Mouse (Mus musculus) limb, embryonic 12.5 days (tissue): ENCODE measurements around the gene Gm20388. TPM values are rescaled to one million over a fixed set of nuclear protein-coding genes. Genes with fewer than 3 reads are reported as not detected.
"Not testable (repeated sequence)": the region's sequence is repeated elsewhere in the genome, so short reads cannot be mapped to it uniquely, and the experiment has no call there.

ENCODE experiments used
- ATAC-seq: fragments of 200-750 bp; cut with Nextera tagmentation; 2 replicates; pipeline ENCODE4 v1.8.0; 2017; ENCODE audit warnings: low read depth, moderate TSS enrichment; ENCODE audit not compliant: insufficient number of reproducible peaks, insufficient read depth, low FRiP score, low TSS enrichment
- H3K27ac ChIP-seq: fragments of 300-500 bp; sonication (generic); 2 replicates; pipeline ENCODE4 v1.5.1; 2016; ENCODE audit warnings: mild to moderate bottlenecking, moderate library complexity
- H3K27me3 ChIP-seq: fragments of 300-500 bp; sonication (generic); 2 replicates; pipeline ENCODE4 v1.6.1; 2016; ENCODE audit warnings: mild to moderate bottlenecking, moderate library complexity
- H3K36me3 ChIP-seq: fragments of 300-500 bp; sonication (generic); 2 replicates; pipeline ENCODE4 v1.6.1; 2016; ENCODE audit warnings: mild to moderate bottlenecking, moderate library complexity
- H3K4me1 ChIP-seq: fragments of 300-500 bp; sonication (generic); replicated peaks from 2 replicates; pipeline ENCODE4 v1.6.1; 2016
- H3K4me2 ChIP-seq: fragments of 300-500 bp; sonication (generic); 2 replicates; pipeline ENCODE4 v1.6.1; 2016; ENCODE audit warnings: mild to moderate bottlenecking, moderate library complexity
- H3K4me3 ChIP-seq: fragments of 300-500 bp; sonication (generic); replicated peaks from 2 replicates; pipeline ENCODE4 v1.5.1; 2016; ENCODE audit warnings: mild to moderate bottlenecking
- H3K9ac ChIP-seq: fragments of 300-500 bp; sonication (generic); replicated peaks from 2 replicates; pipeline ENCODE4 v1.6.1; 2016; ENCODE audit warnings: mild to moderate bottlenecking, moderate library complexity
- H3K9me3 ChIP-seq: fragments of 300-500 bp; sonication (generic); 2 replicates; pipeline ENCODE4 v1.6.1; 2016; ENCODE audit warnings: mild to moderate bottlenecking, moderate library complexity
- WGBS: fragments of 180-500 bp; shearing (Covaris S2); methylation state at CpG from one replicate; pipeline ENCODE4 v1.1.7; 2016; 5-methylcytosine and 5-hydroxymethylcytosine counted together
- polyA plus RNA-seq: library from polyadenylated mRNA; unstranded; fragments of >200 nt; fragmentation: Nextera tagmentation; extraction: Ambion mirVana; gene quantifications from 2 replicates; pipeline ENCODE4 v1.2.1, GENCODE M21; 2016

Gm20388 gene
- polyA plus RNA-seq, 1 experiment from 2014 or later: not detected

GRCm38 (mm10) chr8:123958130-123958529, 4047.5 kb downstream of the Gm20388 start:
- no peak overlapping the region for H3K27ac ChIP-seq
- WGBS: 82% methylated on average over 17 of the region's 17 CpGs
- no peak overlapping the region for H3K4me3 ChIP-seq
- H3K9me3 ChIP-seq: no peaks in the 10 kb centered on the region
- no peaks in the 10 kb centered on the region for H3K27me3 ChIP-seq
- no peak for ATAC-seq
- peaks cover 66% of the 10 kb centered on the region for H3K36me3 ChIP-seq
- no peaks in the 10 kb centered on the region for H3K4me1 ChIP-seq
- no peak overlapping the region for H3K4me2 ChIP-seq
- no peak overlapping the region for H3K9ac ChIP-seq

GRCm38 (mm10) chr8:123959473-123959872, 4048.8 kb downstream of the Gm20388 start:
- H3K27ac ChIP-seq: no peak overlapping the region
- no peak overlapping the region for H3K4me2 ChIP-seq
- no peaks in the 10 kb centered on the region for H3K4me1 ChIP-seq
- no peak for ATAC-seq
- H3K9me3 ChIP-seq: no peaks in the 10 kb centered on the region
- peaks cover 61% of the 10 kb centered on the region for H3K36me3 ChIP-seq
- no peak overlapping the region for H3K4me3 ChIP-seq
- no peaks in the 10 kb centered on the region for H3K27me3 ChIP-seq
- 93% methylated on average over 6 of the region's 6 CpGs for WGBS
- no peak overlapping the region for H3K9ac ChIP-seq

- WGBS: 88% methylated on average over 9 of the region's 9 CpGs
- Histone ChIP-seq H3K4me2 (no peak overlapping the region), H3K9ac (no peak overlapping the region), H3K4me3 (no peak overlapping the region), H3K27me3 (no peaks in the 10 kb centered on the region), H3K27ac (no peak overlapping the region), H3K36me3 (peaks cover 61% of the 10 kb centered on the region; the same call in 1 of the 2 replicates), H3K9me3 (no peaks in the 10 kb centered on the region), H3K4me1 (no peaks in the 10 kb centered on the region)
- ATAC-seq: no peak
Measured at GRCm38 (mm10) chr8:123960056-123960455, 4049.4 kb downstream of the Gm20388 start.

DNA sequence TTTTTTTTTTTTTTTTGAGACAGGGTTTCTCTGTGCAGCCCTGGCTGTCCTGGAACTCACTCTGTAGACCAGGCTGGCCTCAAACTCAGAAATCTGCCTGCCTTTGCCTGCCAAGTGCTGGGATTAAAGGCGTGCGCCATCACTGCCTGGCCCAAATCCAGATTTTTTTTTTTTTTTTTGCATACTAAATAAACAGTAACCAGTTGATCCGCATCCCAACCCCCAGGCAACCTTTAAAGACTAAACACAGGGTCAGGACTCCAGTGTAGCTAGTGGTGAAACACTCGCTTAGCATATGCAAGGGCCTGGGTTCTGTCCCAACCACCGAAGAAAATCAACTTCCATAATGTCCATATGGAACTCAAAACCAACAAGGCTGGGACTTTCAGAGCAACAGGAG, 4049.9 kb downstream of the Gm20388 start:
- WGBS: 90% methylated on average over 5 of the region's 5 CpGs
- peaks cover 57% of the 10 kb centered on the region; the same call in 1 of the 2 replicates for H3K36me3 ChIP-seq
- H3K4me1 ChIP-seq: not testable (repeated sequence)

DNA sequence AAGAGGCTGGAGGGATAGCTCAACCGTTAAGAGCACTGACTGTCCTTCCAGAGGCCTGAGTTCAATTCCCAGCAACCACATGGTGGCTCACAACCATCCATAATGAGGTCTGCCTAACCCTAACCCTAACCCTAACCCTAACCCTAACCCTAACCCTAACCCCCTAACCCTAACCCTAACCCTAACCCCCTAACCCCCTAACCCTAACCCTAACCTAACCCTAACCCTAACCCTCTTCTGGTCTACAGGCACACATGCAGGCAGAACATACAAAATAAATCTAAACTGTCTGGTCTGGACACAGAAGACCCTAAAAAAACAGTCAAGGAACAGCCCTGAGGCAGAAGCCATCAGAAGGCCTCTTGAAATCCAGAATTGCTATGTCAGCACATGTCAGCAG, 4050.7 kb downstream of the Gm20388 start:
- 67% methylated on average over 1 of the region's 1 CpGs for WGBS

More for the DNA sequence above, 4049.9 kb downstream of the Gm20388 start:
- ATAC-seq, H3K4me2 ChIP-seq, H3K27me3 ChIP-seq, H3K27ac ChIP-seq, H3K9ac ChIP-seq, H3K4me3 ChIP-seq, H3K9me3 ChIP-seq: not testable (repeated sequence)

DNA sequence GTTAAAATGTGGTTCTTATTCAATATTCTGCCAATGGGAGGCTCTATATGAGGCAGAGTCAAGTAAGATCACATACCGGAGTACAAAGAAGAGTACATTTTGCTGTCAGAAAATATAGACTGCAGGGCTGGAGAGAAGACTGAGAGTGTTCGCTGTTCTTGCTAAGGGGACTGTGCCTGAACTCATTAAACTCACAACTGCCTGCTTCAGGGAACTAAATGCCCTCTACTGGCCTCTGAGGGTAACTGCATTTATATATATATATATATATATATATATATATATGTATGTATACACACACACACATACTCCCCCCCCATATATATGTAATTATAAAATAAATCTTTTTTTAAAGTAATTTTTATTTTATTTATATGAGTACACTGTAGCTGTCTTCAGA, 4056.3 kb downstream of the Gm20388 start:
- ATAC-seq: no peak
- Histone ChIP-seq H3K9me3 (no peaks in the 10 kb centered on the region), H3K4me2 (no peak overlapping the region), H3K9ac (no peak overlapping the region), H3K27me3 (no peaks in the 10 kb centered on the region), H3K36me3 (peaks cover 34% of the 10 kb centered on the region; the same call in 1 of the 2 replicates), H3K4me1 (no peaks in the 10 kb centered on the region), H3K4me3 (no peak overlapping the region), H3K27ac (no peak overlapping the region)
- WGBS: 68% methylated on average over 2 of the region's 2 CpGs

More for the DNA sequence above, 4050.7 kb downstream of the Gm20388 start:
- no peaks in the 10 kb centered on the region for H3K27me3 ChIP-seq
- H3K9me3 ChIP-seq: no peaks in the 10 kb centered on the region
- ATAC-seq: no peak
- no peak overlapping the region for H3K27ac ChIP-seq
- H3K36me3 ChIP-seq: peaks cover 59% of the 10 kb centered on the region; the same call in 1 of the 2 replicates
- no peaks in the 10 kb centered on the region for H3K4me1 ChIP-seq
- H3K9ac ChIP-seq: no peak overlapping the region
- H3K4me2 ChIP-seq: no peak overlapping the region
- no peak overlapping the region for H3K4me3 ChIP-seq

DNA sequence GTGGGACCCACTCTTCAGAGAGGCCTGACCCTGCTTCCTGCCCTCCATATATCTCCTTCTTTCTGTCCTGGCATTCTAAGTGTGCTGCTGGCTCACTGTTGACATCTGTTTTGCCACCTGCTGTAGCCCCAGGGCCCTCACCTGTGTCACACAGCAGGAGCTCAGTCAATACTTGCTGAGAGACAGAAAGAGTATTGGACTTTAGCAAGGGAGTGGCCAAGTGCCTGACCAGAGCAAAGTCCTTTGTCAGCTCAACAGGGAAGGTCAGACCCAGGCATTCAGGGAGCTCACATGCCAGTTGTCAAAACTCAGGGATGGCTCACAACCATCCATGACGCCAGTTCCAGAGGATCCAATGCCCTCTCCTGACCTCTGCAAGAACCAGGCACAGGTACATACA, 4062.9 kb downstream of the Gm20388 start:
- peaks cover 10% of the 10 kb centered on the region; the same call in 1 of the 2 replicates for H3K36me3 ChIP-seq

DNA sequence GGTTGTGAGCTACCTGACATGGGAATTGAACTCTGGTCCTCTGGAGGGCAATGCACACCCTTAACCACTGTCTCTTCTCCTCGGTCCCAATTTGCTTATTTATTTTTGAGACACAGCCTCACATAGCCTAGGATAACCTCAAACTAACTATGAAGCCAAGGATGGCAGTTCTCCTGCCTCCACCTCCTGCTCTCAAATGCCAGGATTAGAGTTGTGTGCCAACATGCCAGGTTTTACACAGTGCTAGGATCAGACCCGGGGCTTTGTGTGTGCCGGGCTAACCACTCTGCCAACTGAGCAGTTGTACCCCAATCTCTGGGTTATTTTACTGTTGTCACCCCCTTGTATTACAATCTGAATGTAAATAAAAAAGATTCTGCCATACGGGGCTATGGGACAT, 4066.9 kb downstream of the Gm20388 start:
- no peak for ATAC-seq
- H3K4me3 ChIP-seq: no peak overlapping the region
- no peak overlapping the region for H3K4me2 ChIP-seq
- no peaks in the 10 kb centered on the region for H3K9me3 ChIP-seq
- H3K27ac ChIP-seq: no peak overlapping the region
- H3K36me3 ChIP-seq: no peaks in the 10 kb centered on the region
- peaks cover 6% of the 10 kb centered on the region; the same call in 1 of the 2 replicates for H3K4me1 ChIP-seq
- WGBS: 92% methylated on average over 4 of the region's 4 CpGs
- 0 out of 2 replicates have a peak, but pooled peaks cover 3% of the 10 kb centered on the region for H3K27me3 ChIP-seq
- H3K9ac ChIP-seq: no peak overlapping the region

More for the DNA sequence above, 4062.9 kb downstream of the Gm20388 start:
- 75% methylated on average over 1 of the region's 1 CpGs for WGBS
- Histone ChIP-seq H3K9ac (no peak overlapping the region), H3K4me2 (no peak overlapping the region), H3K27me3 (no peaks in the 10 kb centered on the region), H3K9me3 (no peaks in the 10 kb centered on the region), H3K27ac (no peak overlapping the region), H3K4me3 (no peak overlapping the region), H3K4me1 (no peaks in the 10 kb centered on the region)
- no peak for ATAC-seq

DNA sequence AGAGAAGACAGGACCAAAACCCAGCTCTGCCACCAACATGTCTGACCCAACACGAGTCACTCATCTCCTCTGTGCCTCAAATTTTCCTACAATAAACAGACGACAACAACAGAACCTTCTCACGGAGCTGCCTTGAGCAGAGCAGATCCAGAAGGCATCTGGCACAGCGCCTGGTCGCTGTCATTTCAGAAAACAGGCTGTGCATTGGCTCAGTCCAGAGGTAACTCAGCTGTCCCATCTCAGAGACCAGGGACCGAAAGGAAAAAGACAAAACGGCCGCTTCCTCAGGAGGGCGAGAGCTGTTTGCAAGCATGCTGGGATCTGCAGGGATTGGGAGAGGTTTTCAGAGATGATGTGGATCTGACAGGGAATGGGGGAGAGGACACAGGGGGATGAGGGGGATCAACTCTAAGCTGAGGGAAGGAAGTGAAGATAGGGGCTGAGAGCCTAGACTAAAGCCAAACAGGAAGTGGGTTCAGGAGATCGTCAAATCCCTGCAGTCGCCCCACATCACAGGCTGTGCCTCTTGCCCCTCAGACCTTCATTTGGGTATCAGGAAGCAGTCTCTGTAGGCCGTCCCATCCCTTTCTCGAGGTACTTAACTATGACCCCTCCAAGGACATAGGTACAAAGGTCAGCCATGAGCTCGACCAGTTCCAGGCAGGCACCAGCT, 4067.7 kb downstream of the Gm20388 start:
- Histone ChIP-seq H3K9me3 (no peaks in the 10 kb centered on the region), H3K4me3 (no peak overlapping the region), H3K9ac (no peak overlapping the region), H3K27me3 (0 out of 2 replicates have a peak, but pooled peaks cover 3% of the 10 kb centered on the region), H3K4me1 (peaks cover 7% of the 10 kb centered on the region; the same call in 1 of the 2 replicates), H3K4me2 (no peak overlapping the region), H3K36me3 (no peaks in the 10 kb centered on the region), H3K27ac (no peak overlapping the region)
- no peak for ATAC-seq
- WGBS: 61% methylated on average over 14 of the region's 14 CpGs

GRCm38 (mm10) chr8:123978926-123979325, 4068.3 kb downstream of the Gm20388 start:
- no peak overlapping the region for H3K27ac ChIP-seq
- no peak overlapping the region for H3K4me3 ChIP-seq
- no peaks in the 10 kb centered on the region for H3K9me3 ChIP-seq
- no peaks in the 10 kb centered on the region for H3K36me3 ChIP-seq
- no peak overlapping the region for H3K4me2 ChIP-seq
- no peak overlapping the region for H3K9ac ChIP-seq
- H3K4me1 ChIP-seq: peaks cover 13% of the 10 kb centered on the region; the same call in 1 of the 2 replicates
- H3K27me3 ChIP-seq: 0 out of 2 replicates have a peak, but pooled peaks cover 3% of the 10 kb centered on the region
- ATAC-seq: no peak
- 61% methylated on average over 8 of the region's 8 CpGs for WGBS

DNA sequence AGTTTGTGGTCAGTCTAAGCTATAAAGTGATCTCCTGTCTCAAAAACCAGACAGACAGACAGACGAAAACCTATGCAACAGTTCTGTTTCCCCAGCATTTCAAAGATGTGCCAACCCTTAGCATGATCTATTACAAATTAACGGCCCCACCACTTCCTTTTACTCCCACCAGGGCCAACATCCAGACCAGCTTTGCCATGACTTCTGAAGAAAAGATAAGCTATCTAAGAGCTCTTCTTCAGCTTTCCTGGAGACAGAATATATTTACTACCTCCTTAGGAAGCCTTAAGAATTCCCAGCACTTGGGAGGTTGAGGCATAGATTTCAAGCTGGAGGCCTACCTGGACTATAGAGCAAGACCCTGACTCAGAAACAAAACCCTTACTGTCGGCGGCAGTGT, 4069.6 kb downstream of the Gm20388 start:
- Histone ChIP-seq H3K36me3 (no peaks in the 10 kb centered on the region), H3K9me3 (no peaks in the 10 kb centered on the region), H3K27me3 (0 out of 2 replicates have a peak, but pooled peaks cover 3% of the 10 kb centered on the region), H3K4me2 (no peak overlapping the region), H3K4me1 (peaks cover 13% of the 10 kb centered on the region; the same call in 1 of the 2 replicates), H3K27ac (no peak overlapping the region), H3K9ac (no peak overlapping the region), H3K4me3 (no peak overlapping the region)
- ATAC-seq: no peak
- 71% methylated on average over 4 of the region's 4 CpGs for WGBS
